Comparison of ENCODE assay signal across 9 mouse cellular contexts in genomic region chr1:80408586-80408985, GRCm38 (mm10). TPM values are rescaled to one million over a fixed set of nuclear protein-coding genes. Genes with fewer than 3 reads are reported as not detected.
DNase-seq lines count a peak whose midpoint lies in the region; ATAC-seq and TF ChIP-seq lines count a peak whose summit lies in the region.
"Had no signal": no experiment of that assay in that cellular context is flagged by ENCODE, and none has a peak within 500 bp of the region (broad histone marks: within the 10 kb centered on the region; RNA-seq: fewer than 3 reads in every experiment).

No protein-coding gene starts in this region.

- DNase-seq in CD4-positive helper T cell, adult 2 months (ENCODE audit: low read depth, low spot score), result peak; percentile 87
- peak; percentile 33 to 63 for DNase-seq in adrenal gland, adult 18-20 months (ENCODE audit: low spot score in 2 of 2)
- peak; percentile 87 for DNase-seq in embryo, embryonic 10.5 days (ENCODE audit: low spot score)
- DNase-seq in gastrocnemius, postnatal 36 days, result peak; percentile 21 to 53
- peak; percentile 83 for DNase-seq in limb, embryonic 14.5 days (ENCODE audit: low spot score)
- DNase-seq in neural tube, embryonic 11.5 days (ENCODE audit: low spot score), result peak; percentile 70
- DNase-seq in splenic B cell, adult 2 months (ENCODE audit: low read depth, low spot score), result peak; percentile 92

- no peaks in the 10 kb centered on the region for H3K4me1 ChIP-seq in kidney, embryonic 15.5 days
- no peaks in the 10 kb centered on the region for H3K4me1 ChIP-seq in limb, embryonic 14.5 days (ENCODE audit: control insufficient read depth, insufficient read depth, low read length)
- H3K4me1 ChIP-seq in neural tube, embryonic 11.5 days (ENCODE audit: control insufficient read depth, insufficient read depth, low read length), result no peaks in the 10 kb centered on the region

- no peak overlapping the region for H3K4me3 ChIP-seq in kidney, embryonic 15.5 days (replicated peaks)
- H3K4me3 ChIP-seq in limb, embryonic 14.5 days (replicated peaks; ENCODE audit: low read length), result no peak overlapping the region
- H3K4me3 ChIP-seq in neural tube, embryonic 11.5 days (ENCODE audit: low read depth, low read length), result no peak overlapping the region
- H3K4me3 ChIP-seq: erythroblast, embryonic 14.5 days had no signal

- H3K27ac ChIP-seq in kidney, embryonic 15.5 days, result no peak overlapping the region
- H3K27ac ChIP-seq in limb, embryonic 14.5 days (replicated peaks; ENCODE audit: low read depth, low read length), result no peak overlapping the region
- no peak overlapping the region for H3K27ac ChIP-seq in neural tube, embryonic 11.5 days (ENCODE audit: low read depth, low read length)

- H3K9ac ChIP-seq in kidney, embryonic 15.5 days, result no peak overlapping the region
- no peak overlapping the region for H3K9ac ChIP-seq in limb, embryonic 14.5 days (ENCODE audit: low read depth, low read length, severe bottlenecking)
- H3K9ac ChIP-seq in neural tube, embryonic 11.5 days (ENCODE audit: low read length), result no peak overlapping the region

- intact Hi-C loops in gastrocnemius, postnatal 36 days (cut with DNase I), result loop anchor here (2.0 kb wide), 1 partner anchor 228 kb away; no protein-coding TSS in a partner anchor

- ATAC-seq in kidney, embryonic 15.5 days (replicated peaks; ENCODE audit: low FRiP score), result peak; percentile 52; the same call in 1 of the 2 replicates
- no peak for ATAC-seq in limb, embryonic 14.5 days (ENCODE audit: low FRiP score, low read depth)
- peak; percentile 79 for ATAC-seq in neural tube, embryonic 11.5 days (ENCODE audit: insufficient read depth, low FRiP score, low TSS enrichment)

- H3K4me2 ChIP-seq in kidney, embryonic 15.5 days, result no peak overlapping the region
- H3K4me2 ChIP-seq in limb, embryonic 14.5 days (replicated peaks; ENCODE audit: low read depth, low read length, severe bottlenecking), result no peak overlapping the region
- H3K4me2 ChIP-seq in neural tube, embryonic 11.5 days (ENCODE audit: low read depth), result no peak overlapping the region

- WGBS in kidney, embryonic 15.5 days, result 4% methylated on average over 3 of the region's 3 CpGs
- 0% methylated on average over 3 of the region's 3 CpGs for WGBS in limb, embryonic 14.5 days
- 5% methylated on average over 3 of the region's 3 CpGs for WGBS in neural tube, embryonic 11.5 days

- H3K9me3 ChIP-seq in kidney, embryonic 15.5 days (replicated peaks), result no peaks in the 10 kb centered on the region; the same call in 1 of the 2 replicates
- H3K9me3 ChIP-seq in limb, embryonic 14.5 days (ENCODE audit: control insufficient read depth, low read length), result no peaks in the 10 kb centered on the region
- H3K9me3 ChIP-seq in neural tube, embryonic 11.5 days (ENCODE audit: control insufficient read depth, low read length), result no peaks in the 10 kb centered on the region

- H3K27me3 ChIP-seq in kidney, embryonic 15.5 days, result no peaks in the 10 kb centered on the region
- H3K27me3 ChIP-seq in limb, embryonic 14.5 days (ENCODE audit: control insufficient read depth, insufficient read depth, low read length), result no peaks in the 10 kb centered on the region
- no peaks in the 10 kb centered on the region for H3K27me3 ChIP-seq in neural tube, embryonic 11.5 days (ENCODE audit: control insufficient read depth, insufficient read depth, low read length)
- H3K27me3 ChIP-seq in splenic B cell, adult 2 months (ENCODE audit: control insufficient read depth, insufficient read depth, low read length, poor library complexity, severe bottlenecking), result no peaks in the 10 kb centered on the region

- no peaks in the 10 kb centered on the region for H3K36me3 ChIP-seq in kidney, embryonic 15.5 days
- H3K36me3 ChIP-seq in limb, embryonic 14.5 days (ENCODE audit: control insufficient read depth, insufficient read depth, low read length), result no peaks in the 10 kb centered on the region
- H3K36me3 ChIP-seq in neural tube, embryonic 11.5 days (ENCODE audit: control insufficient read depth, insufficient read depth, low read length), result no peaks in the 10 kb centered on the region
- no peaks in the 10 kb centered on the region for H3K36me3 ChIP-seq in splenic B cell, adult 2 months (ENCODE audit: control insufficient read depth, insufficient read depth, low read length, poor library complexity, severe bottlenecking)

- no peak for TF ChIP-seq POLR2A in limb, embryonic 14.5 days (IDR thresholded peaks at IDR 0.05; ENCODE audit: borderline replicate concordance, extremely low read depth, insufficient read depth, insufficient read length)

RNA-seq across cellular contexts. Expression of gene Gm45261, which starts 52.7 kb away (rescaled TPM):
- total RNA-seq in adrenal gland, adult 18-20 months (2021), result not detected
- not detected for total RNA-seq in gastrocnemius, postnatal 36 days (2021)
- polyA plus RNA-seq in kidney, embryonic 15.5 days (2015; fragmentation: Nextera tagmentation; extraction: Ambion mirVana), result not detected in 2 replicates
- polyA plus RNA-seq in limb, embryonic 14.5 days (2012; rRNA removed), result not detected in 2 replicates
- polyA plus RNA-seq in limb, embryonic 14.5 days (2014; fragmentation: Nextera tagmentation; extraction: Ambion mirVana), result not detected in 2 replicates
- polyA plus RNA-seq in neural tube, embryonic 11.5 days (2014; fragmentation: Nextera tagmentation; extraction: Ambion mirVana), result not detected in 2 replicates
- polyA plus RNA-seq: erythroblast, embryonic 14.5 days had no signal

Comparison
In these comparisons a context has a peak if more than half of its experiments do, and no peak if none do; other contexts are left out.
1. DNase-seq: peak in every context shown above with its lines; median percentile 92 in splenic B cell, adult 2 months; 87 in CD4-positive helper T cell, adult 2 months; 87 in embryo, embryonic 10.5 days; 83 in limb, embryonic 14.5 days; 70 in neural tube, embryonic 11.5 days; 48 in adrenal gland, adult 18-20 months; 37 in gastrocnemius, postnatal 36 days.